Mouse (Mus musculus): ENCODE data around the gene Cc2d2b. TPM values are rescaled to one million over a fixed set of nuclear protein-coding genes. Genes with fewer than 3 reads are reported as not detected.

Gene Cc2d2b
- polyA plus RNA-seq (2012; ENCODE audit: insufficient read depth, insufficient read length, missing spikeins) = not detected in 2 replicates

DNA sequence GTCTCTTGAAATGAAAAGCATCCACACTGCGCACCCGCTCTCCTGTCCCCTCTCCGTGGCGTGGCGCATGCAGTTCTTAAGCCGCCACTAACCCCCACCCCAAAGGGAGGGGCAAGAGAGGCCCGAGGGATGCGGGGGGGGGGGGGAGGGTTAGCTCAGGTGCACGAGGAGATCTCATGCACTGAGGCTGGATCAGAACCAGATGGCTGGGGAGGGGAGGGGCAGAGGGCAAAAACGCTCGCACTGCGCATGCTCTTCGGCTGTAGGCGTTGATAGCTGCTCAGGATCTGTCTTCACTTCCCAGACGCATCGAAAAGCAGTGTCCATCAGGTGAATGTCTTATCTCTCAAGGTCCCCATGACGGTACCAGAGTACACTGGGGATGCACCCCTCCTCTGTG lies at the start of gene Cc2d2b:
Gene Cc2d2b (plus strand): TSS at position 195 of the 400 bp plus-strand sequence.
- no peak within 1 kb of the TSS for H3K4me3 ChIP-seq (ENCODE audit: insufficient read depth, low read length)
- no peak within 1 kb of the TSS for H3K27ac ChIP-seq (ENCODE audit: insufficient read depth, low read depth, low read length)
- H3K4me1 ChIP-seq (ENCODE audit: control insufficient read depth, insufficient read depth, low read length) = no peaks in the 10 kb centered on the region
- TF ChIP-seq CTCF (IDR thresholded peaks at IDR 0.05; ENCODE audit: low read depth, low read length) (no peak), POLR2A (IDR thresholded peaks at IDR 0.05; ENCODE audit: borderline replicate concordance, low read depth, low read length) (no peak)

DNA sequence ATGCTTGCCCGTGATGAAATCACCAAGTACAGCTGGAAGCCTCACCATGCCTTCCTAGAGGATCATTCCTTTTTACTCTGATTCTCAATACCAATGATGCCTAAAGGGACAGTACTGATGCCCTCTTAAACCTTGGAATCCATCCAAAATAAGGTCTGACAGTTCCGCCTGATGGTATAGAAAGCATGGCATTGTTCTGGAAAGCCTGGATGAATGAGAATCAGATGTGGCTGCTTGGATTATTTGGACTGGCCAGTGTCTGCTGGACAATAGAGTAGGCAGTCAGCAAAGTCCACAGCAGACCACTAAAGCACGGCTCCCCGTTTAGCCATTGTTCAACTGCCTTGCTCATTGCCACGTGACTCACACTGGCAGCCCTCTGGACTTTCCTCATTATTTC lies 48.7 kb upstream of the Cc2d2b start:
- Histone ChIP-seq H3K4me1 (ENCODE audit: control insufficient read depth, insufficient read depth, low read length) (peaks cover 13% of the 10 kb centered on the region), H3K27ac (ENCODE audit: insufficient read depth, low read depth, low read length) (no peak overlapping the region), H3K4me3 (ENCODE audit: insufficient read depth, low read length) (no peak overlapping the region)
- TF ChIP-seq CTCF (IDR thresholded peaks at IDR 0.05; ENCODE audit: low read depth, low read length) (no peak), POLR2A (IDR thresholded peaks at IDR 0.05; ENCODE audit: borderline replicate concordance, low read depth, low read length) (no peak)

DNA sequence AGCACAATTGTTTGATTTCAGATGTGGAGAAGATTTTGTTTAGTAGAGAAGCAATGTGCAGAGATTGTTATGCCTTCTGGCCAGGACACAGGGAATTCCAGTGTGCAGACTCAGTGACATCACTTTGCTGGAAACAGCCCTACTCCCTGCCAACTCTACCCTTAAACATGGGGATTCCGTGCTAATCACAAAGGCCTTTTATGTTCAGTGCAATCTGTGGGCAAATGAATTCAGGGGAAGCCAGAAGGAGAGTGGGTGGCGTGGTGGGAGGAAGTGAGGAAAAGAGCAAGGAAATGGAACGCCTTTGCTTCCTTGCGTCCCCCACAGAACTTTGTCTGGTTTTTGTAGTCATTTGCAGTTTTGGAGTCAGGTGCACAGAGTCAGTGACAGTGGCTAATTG lies 46.1 kb upstream of the Cc2d2b start:
- H3K4me3 ChIP-seq (ENCODE audit: insufficient read depth, low read length) = no peak overlapping the region
- no peak overlapping the region for H3K27ac ChIP-seq (ENCODE audit: insufficient read depth, low read depth, low read length)
- H3K4me1 ChIP-seq (ENCODE audit: control insufficient read depth, insufficient read depth, low read length) = peaks cover 14% of the 10 kb centered on the region

DNA sequence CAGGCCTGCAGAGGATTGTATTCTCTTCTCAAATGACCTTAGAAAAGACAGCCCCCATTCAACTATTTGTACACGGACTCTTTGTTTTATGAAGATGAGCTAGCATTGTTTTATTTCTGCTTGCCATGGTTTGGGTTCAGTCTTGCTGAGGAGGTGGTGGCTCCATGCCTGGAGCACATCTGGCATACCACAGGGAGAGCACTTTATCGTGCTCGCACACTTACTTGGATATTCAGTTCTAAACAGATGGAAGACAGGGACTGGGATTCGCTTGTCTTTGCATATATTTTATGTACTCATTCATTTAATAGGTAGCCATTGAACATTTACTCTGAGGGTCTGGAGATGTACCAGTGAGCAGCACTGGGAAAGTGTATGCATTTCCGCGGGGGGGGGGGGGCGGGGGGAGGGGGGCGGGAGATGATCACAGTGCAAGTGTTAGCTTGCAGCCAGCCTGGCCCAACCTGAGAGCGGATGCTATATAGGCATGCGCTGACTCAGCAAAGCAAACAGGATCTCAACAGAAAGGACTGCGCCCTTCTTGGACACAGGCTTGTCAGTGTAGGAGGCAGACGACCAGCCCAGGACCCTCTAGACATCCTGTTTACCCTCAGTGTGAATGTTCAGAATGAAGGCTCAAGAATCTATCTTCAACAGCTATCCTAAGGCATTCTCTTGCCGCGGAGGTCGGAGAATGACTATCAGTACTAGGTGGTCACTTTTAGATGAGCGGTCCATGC lies 35.5 kb upstream of the Cc2d2b start:
- Histone ChIP-seq H3K4me3 (ENCODE audit: insufficient read depth, low read length) (no peak overlapping the region), H3K4me1 (ENCODE audit: control insufficient read depth, insufficient read depth, low read length) (peaks cover 17% of the 10 kb centered on the region), H3K27ac (ENCODE audit: insufficient read depth, low read depth, low read length) (no peak overlapping the region)
- TF ChIP-seq CTCF (IDR thresholded peaks at IDR 0.05; ENCODE audit: low read depth, low read length) (no peak), POLR2A (IDR thresholded peaks at IDR 0.05; ENCODE audit: borderline replicate concordance, low read depth, low read length) (no peak)

More for the DNA sequence above, 46.1 kb upstream of the Cc2d2b start:
- TF ChIP-seq POLR2A (IDR thresholded peaks at IDR 0.05; ENCODE audit: borderline replicate concordance, low read depth, low read length) = no peak
- no peak for TF ChIP-seq CTCF (IDR thresholded peaks at IDR 0.05; ENCODE audit: low read depth, low read length)

DNA sequence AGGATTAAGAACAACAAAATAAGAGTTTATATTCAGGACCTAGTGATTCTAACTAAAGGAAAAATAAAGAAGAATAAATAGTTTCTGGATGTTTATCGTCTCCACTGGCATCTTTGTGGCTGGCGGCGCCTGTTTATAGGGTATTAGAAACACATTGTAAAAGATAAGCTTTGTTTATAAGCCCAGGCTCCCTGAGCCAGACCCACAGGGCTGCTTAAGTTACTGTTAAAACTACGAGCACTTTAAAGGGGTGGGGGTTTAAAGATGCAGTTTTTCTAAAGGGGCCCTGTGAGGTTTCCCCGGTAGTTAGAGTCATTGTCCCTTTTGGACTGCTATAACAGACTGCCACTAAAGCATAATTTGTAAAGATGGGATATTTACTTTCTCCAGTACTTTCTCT lies 33.9 kb upstream of the Cc2d2b start:
- no peak for TF ChIP-seq POLR2A (IDR thresholded peaks at IDR 0.05; ENCODE audit: borderline replicate concordance, low read depth, low read length)
- no peak for TF ChIP-seq CTCF (IDR thresholded peaks at IDR 0.05; ENCODE audit: low read depth, low read length)
- Histone ChIP-seq H3K27ac (ENCODE audit: insufficient read depth, low read depth, low read length) (no peak overlapping the region), H3K4me1 (ENCODE audit: control insufficient read depth, insufficient read depth, low read length) (peaks cover 4% of the 10 kb centered on the region), H3K4me3 (ENCODE audit: insufficient read depth, low read length) (no peak overlapping the region)

DNA sequence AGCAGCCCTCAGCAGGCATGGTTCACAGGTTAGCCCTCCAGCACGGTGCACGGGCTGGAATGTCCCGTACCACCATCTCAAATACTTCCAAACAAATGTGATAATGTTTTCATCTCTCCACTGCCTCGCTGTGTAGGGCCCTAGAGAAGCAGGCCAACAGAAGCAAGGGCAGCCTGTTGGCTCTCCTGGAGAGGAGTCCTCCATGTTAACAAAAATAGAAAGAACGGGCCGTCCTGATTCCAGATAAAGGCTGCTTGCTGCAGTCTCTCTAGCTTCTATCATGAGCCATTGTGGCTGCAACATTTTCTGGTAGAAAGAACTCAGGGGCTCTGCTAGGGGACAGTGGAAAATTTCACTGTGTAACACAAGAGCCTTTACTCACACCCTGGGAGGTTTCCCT lies 31.6 kb upstream of the Cc2d2b start:
- no peaks in the 10 kb centered on the region for H3K4me1 ChIP-seq (ENCODE audit: control insufficient read depth, insufficient read depth, low read length)
- no peak for TF ChIP-seq CTCF (IDR thresholded peaks at IDR 0.05; ENCODE audit: low read depth, low read length)
- no peak for TF ChIP-seq POLR2A (IDR thresholded peaks at IDR 0.05; ENCODE audit: borderline replicate concordance, low read depth, low read length)
- no peak overlapping the region for H3K27ac ChIP-seq (ENCODE audit: insufficient read depth, low read depth, low read length)
- H3K4me3 ChIP-seq (ENCODE audit: insufficient read depth, low read length) = no peak overlapping the region

DNA sequence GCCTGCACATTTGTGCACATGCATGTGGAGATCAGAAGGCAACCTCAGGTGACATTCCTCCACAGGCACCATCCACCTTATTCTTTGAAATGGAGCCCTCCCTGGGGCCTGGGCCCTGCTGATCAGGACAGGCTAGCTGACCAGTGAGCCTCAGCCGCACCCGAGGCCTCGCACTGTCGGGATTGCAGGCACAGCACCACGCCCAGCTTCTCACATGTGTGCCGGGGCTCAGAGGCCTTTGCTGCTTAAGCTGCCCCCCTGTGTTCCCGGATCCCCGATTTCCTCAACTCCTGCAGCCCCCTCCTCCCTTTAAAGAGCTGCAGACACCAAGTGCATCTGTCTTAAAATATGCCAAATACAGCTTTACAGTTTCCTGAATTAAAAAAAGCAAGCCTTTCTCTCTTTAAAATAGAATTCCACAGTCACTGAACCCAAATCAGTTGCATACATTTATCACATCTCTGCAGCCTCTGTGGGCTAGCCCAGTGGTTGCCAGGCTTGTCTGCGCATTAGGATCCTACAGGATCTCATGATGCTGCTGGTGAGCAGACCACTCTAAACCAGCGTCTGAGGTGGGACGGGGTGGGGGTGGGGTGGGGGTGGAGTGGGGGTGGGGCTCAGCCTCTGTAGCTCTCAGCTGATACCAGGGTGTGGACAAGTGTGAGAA lies 29.0 kb upstream of the Cc2d2b start:
- H3K4me1 ChIP-seq (ENCODE audit: control insufficient read depth, insufficient read depth, low read length) = no peaks in the 10 kb centered on the region
- H3K4me3 ChIP-seq (ENCODE audit: insufficient read depth, low read length) = no peak overlapping the region
- no peak for TF ChIP-seq CTCF (IDR thresholded peaks at IDR 0.05; ENCODE audit: low read depth, low read length)
- no peak for TF ChIP-seq POLR2A (IDR thresholded peaks at IDR 0.05; ENCODE audit: borderline replicate concordance, low read depth, low read length)
- no peak overlapping the region for H3K27ac ChIP-seq (ENCODE audit: insufficient read depth, low read depth, low read length)

DNA sequence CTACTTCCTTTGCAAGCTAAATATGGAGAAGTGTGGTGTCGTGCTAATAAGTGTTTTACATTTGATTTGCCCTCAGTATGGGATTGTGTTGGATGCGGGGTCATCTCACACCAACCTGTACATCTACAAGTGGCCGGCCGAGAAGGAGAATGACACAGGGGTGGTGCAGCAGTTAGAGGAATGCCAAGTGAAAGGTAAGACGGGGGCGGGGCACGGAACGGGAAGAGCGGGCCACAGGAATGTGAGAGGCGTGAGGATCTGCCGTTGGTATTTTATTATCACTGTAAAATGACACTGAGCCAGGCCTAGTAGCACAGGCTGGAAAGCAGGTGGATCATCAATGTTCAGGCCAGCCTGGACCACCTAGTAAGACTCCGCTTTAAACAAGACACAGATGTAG lies 28.2 kb upstream of the Cc2d2b start:
- no peaks in the 10 kb centered on the region for H3K4me1 ChIP-seq (ENCODE audit: control insufficient read depth, insufficient read depth, low read length)
- H3K27ac ChIP-seq (ENCODE audit: insufficient read depth, low read depth, low read length) = no peak overlapping the region
- H3K4me3 ChIP-seq (ENCODE audit: insufficient read depth, low read length) = no peak overlapping the region
- TF ChIP-seq POLR2A (IDR thresholded peaks at IDR 0.05; ENCODE audit: borderline replicate concordance, low read depth, low read length) = no peak
- no peak for TF ChIP-seq CTCF (IDR thresholded peaks at IDR 0.05; ENCODE audit: low read depth, low read length)

DNA sequence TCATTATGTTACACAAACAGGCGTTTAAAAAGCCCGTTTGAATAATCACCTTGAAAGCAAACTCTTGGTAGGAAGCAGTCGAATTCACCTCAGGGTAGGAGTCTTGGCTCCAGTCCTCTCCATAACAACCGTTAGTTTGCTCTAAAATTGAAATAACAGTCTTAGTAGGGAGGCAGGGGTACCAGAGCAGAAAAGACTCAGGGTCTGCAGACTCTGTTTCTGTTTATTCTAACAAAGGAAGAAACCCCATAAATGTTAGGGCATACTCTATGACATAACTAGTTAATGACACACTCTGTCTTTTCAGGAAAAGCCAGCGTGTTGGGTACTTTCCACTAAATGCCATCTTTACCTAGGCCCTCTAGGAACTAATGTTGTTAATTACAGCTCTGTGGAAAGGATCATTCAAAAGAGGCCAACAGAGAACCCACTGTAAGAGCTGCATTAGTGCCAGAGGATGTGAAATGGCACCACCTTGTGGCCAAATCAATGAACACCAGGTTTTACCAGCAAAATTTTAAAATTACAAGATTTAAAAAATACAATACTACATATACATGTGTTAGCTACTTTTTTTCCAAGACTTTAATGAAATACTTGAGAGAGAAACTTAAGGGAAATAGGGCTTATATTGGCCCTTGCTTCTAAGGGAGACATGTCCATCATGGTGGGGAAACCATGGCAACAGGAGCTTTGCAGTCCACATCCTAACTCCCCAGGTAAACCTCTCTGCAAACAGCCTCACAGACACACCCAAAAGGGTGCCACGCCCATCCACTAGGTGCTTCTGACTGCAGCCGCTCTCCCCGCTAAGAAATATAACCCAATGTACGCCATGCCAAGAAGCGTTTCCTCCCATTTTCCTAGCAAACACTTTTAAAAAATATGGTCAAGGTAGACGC lies 26.2 kb upstream of the Cc2d2b start:
- Histone ChIP-seq H3K27ac (ENCODE audit: insufficient read depth, low read depth, low read length) (no peak overlapping the region), H3K4me1 (ENCODE audit: control insufficient read depth, insufficient read depth, low read length) (no peaks in the 10 kb centered on the region), H3K4me3 (ENCODE audit: insufficient read depth, low read length) (no peak overlapping the region)
- TF ChIP-seq CTCF (IDR thresholded peaks at IDR 0.05; ENCODE audit: low read depth, low read length) (no peak), POLR2A (IDR thresholded peaks at IDR 0.05; ENCODE audit: borderline replicate concordance, low read depth, low read length) (no peak)
